Mouse (Mus musculus) hindbrain, embryonic 14.5 days (tissue): ENCODE data around the gene Minpp1. TPM values are rescaled to one million over a fixed set of nuclear protein-coding genes. Genes with fewer than 3 reads are reported as not detected.

Experiments used
- ATAC-seq: fragments of 200-750 bp; cut with Nextera tagmentation; 2 replicates; pipeline ENCODE4 v1.8.0; 2017; ENCODE audit warnings: moderate number of reproducible peaks, mild to moderate bottlenecking, moderate TSS enrichment, moderate library complexity; ENCODE audit not compliant: low FRiP score
- DNase-seq: peaks from one replicate; pipeline ENCODE4 v3.0.0-alpha.2; 2015; ENCODE audit warnings: low spot score
- H3K27ac ChIP-seq: fragments of 300-500 bp; sonication (generic); 2 replicates; pipeline ENCODE4 v1.5.1; 2014; ENCODE audit warnings: mild to moderate bottlenecking, moderate library complexity
- H3K27me3 ChIP-seq: fragments of 300-500 bp; sonication (generic); 2 replicates; pipeline ENCODE4 v1.6.1; 2014; ENCODE audit warnings: mild to moderate bottlenecking, low read length, mixed read lengths; ENCODE audit not compliant: control insufficient read depth, insufficient read depth
- H3K36me3 ChIP-seq: fragments of 300-500 bp; sonication (generic); replicated peaks from 2 replicates; pipeline ENCODE4 v1.6.1; 2014; ENCODE audit not compliant: control insufficient read depth, insufficient read depth
- H3K4me1 ChIP-seq: fragments of 300-500 bp; sonication (generic); replicated peaks from 2 replicates; pipeline ENCODE4 v1.6.1; 2014; ENCODE audit warnings: antibody characterized with exemption, low read length, mixed read lengths; ENCODE audit not compliant: control insufficient read depth, insufficient read depth
- H3K4me2 ChIP-seq: fragments of 300-500 bp; sonication (generic); replicated peaks from 2 replicates; pipeline ENCODE4 v1.6.1; 2014; ENCODE audit warnings: mild to moderate bottlenecking, moderate library complexity
- H3K4me3 ChIP-seq: fragments of 300-500 bp; sonication (generic); replicated peaks from 2 replicates; pipeline ENCODE4 v1.5.1; 2014; ENCODE audit warnings: mild to moderate bottlenecking, low read length
- H3K9ac ChIP-seq: fragments of 300-500 bp; sonication (generic); 2 replicates; pipeline ENCODE4 v1.6.1; 2014
- H3K9me3 ChIP-seq: fragments of 300-500 bp; sonication (generic); 2 replicates; pipeline ENCODE4 v1.6.1; 2016; ENCODE audit warnings: low read length; ENCODE audit not compliant: control insufficient read depth
- WGBS: fragments of 180-500 bp; shearing (Covaris S2); extraction: QIAGEN DNeasy Blood & Tissue Kit; methylation state at CpG from one replicate; pipeline ENCODE4 v1.1.7; 2014; 5-methylcytosine and 5-hydroxymethylcytosine counted together
- polyA plus RNA-seq: library from polyadenylated mRNA; unstranded; fragments of >200 nt; fragmentation: Nextera tagmentation; extraction: Ambion mirVana; gene quantifications from 2 replicates; pipeline ENCODE4 v1.2.1, GENCODE M21; 2014

The Minpp1 gene
- polyA plus RNA-seq, 1 experiment from 2014 or later, result 60.6 TPM

DNA sequence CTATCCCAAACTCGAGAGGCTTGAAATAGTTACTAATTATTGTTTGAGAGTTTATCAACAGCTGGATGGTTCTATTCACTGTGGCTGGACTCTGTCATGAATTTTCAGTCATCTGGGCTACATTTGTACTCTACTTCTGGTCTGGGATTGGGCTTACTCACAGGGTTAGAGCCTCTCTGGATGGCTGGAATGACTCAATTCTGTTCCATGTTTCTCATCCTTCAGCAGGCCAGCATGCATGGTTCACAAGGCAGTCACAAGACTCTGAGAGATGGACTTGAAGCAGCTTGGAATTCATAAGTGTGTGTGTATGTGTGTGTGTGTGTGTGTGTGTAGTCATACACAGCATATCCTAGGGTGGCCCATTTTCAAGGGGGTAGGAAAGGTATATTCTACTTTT lies 66.5 kb downstream of the Minpp1 start:
- ATAC-seq (no peak), DNase-seq (no peak)
- no peak overlapping the region for H3K4me2 ChIP-seq
- no peaks in the 10 kb centered on the region for H3K9me3 ChIP-seq
- H3K9ac ChIP-seq, result no peak overlapping the region
- H3K36me3 ChIP-seq, result no peaks in the 10 kb centered on the region
- H3K27me3 ChIP-seq, result no peaks in the 10 kb centered on the region
- no peak overlapping the region for H3K27ac ChIP-seq
- H3K4me1 ChIP-seq, result no peaks in the 10 kb centered on the region
- WGBS, result 65% methylated on average over 1 of the region's 1 CpGs
- no peak overlapping the region for H3K4me3 ChIP-seq

DNA sequence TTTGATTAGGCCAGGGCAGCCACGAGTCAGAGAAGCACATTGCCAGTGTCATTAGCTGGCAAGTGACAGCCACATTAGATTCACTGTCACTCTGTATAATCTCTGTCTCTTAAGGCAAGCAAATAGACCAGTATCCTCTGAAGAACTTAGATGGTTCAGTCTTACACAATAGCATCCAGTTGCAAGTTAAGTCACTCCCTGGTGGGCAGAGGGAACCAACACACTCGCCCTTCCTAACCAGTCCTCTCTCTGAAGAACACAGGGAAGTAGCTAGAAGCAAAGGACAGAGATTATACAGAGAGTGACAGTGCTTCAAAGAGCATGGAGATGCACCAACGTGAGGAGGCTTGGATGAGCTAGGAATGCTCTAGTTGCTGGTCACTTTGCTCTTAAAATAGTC lies 67.7 kb downstream of the Minpp1 start:
- Histone ChIP-seq H3K9ac (no peak overlapping the region), H3K27ac (no peak overlapping the region), H3K4me3 (no peak overlapping the region), H3K4me1 (no peaks in the 10 kb centered on the region), H3K9me3 (no peaks in the 10 kb centered on the region), H3K4me2 (no peak overlapping the region), H3K27me3 (no peaks in the 10 kb centered on the region), H3K36me3 (no peaks in the 10 kb centered on the region)
- ATAC-seq (no peak), DNase-seq (no peak)
- WGBS, result 75% methylated on average over 3 of the region's 3 CpGs

DNA sequence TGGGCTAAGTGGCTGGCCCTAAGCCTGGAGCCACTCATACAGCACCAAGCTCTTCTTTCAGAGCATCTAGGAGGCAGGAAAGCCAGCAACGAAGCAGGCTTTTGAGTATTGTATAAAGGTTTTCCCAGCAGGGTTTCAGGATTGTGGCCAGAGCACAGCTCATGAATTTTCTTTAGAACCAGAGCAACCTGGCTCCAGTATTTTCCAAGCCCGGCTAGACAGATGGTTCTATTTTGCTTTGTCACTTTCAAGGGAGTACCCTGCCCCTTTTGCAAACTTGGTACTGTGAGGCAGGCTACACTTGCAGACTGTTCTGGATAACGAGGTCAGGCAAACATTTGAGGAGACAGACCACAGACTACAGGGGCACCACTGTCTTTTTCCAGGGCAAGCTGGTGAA lies 69.7 kb downstream of the Minpp1 start:
- no peak overlapping the region for H3K4me2 ChIP-seq
- H3K4me1 ChIP-seq, result no peaks in the 10 kb centered on the region
- no peak overlapping the region for H3K9ac ChIP-seq
- no peaks in the 10 kb centered on the region for H3K9me3 ChIP-seq
- H3K27ac ChIP-seq, result no peak overlapping the region
- ATAC-seq (peak; percentile 60; the same call in 1 of the 2 replicates), DNase-seq (no peak)
- WGBS, result 28% methylated on average over 3 of the region's 3 CpGs
- H3K4me3 ChIP-seq, result no peak overlapping the region
- no peaks in the 10 kb centered on the region for H3K36me3 ChIP-seq
- H3K27me3 ChIP-seq, result no peaks in the 10 kb centered on the region

Other genes starting within 250 kb of the Minpp1 start
- gene Sgms1, start 96.1 kb upstream of the Minpp1 start, polyA plus RNA-seq, result 18.4 and 19.2 TPM in 2 replicates
- 67.6 and 79.3 TPM in 2 replicates for gene Rpl9-ps6, start 19.2 kb upstream of the Minpp1 start, polyA plus RNA-seq
- 1.8 TPM in 2 replicates for gene Papss2, start 110.0 kb downstream of the Minpp1 start, polyA plus RNA-seq